8 mouse cellular contexts compared by ENCODE assay signal in genomic region chr6:38533428-38534405, GRCm38 (mm10). TPM values are rescaled to one million over a fixed set of nuclear protein-coding genes. Genes with fewer than 3 reads are reported as not detected.
DNase-seq lines count a peak whose midpoint lies in the region; ATAC-seq lines count a peak whose summit lies in the region.

Gene Fmc1 (plus strand): TSS chr6:38533502.

- H3K4me1 ChIP-seq in hindbrain, embryonic 15.5 days (replicated peaks), result peaks cover 18% of the 10 kb centered on the region

- H3K9me3 ChIP-seq in hindbrain, embryonic 15.5 days, result no peaks in the 10 kb centered on the region

- DNase-seq in T-cell, adult 2 months (ENCODE audit: low spot score), result peak; percentile 99
- DNase-seq in cerebellum, postnatal 36 days, result peak; percentile 98 to 99
- peak; percentile 98 to 99 for DNase-seq in frontal cortex, postnatal 36 days (ENCODE audit: low spot score in 2 of 2)
- DNase-seq in left cerebral cortex, adult 11 months (ENCODE audit: low spot score), result peak; percentile 99
- DNase-seq in lung, postnatal 4 days, result peak; percentile 98 to 99
- peak; percentile 97 for DNase-seq in retina, postnatal 7 days (ENCODE audit: low read depth, low spot score)
- DNase-seq in urinary bladder, adult 2 months (ENCODE audit: low spot score), result peak; percentile 90

- WGBS in hindbrain, embryonic 15.5 days, result 6% methylated on average over 41 of the region's 41 CpGs

- peak; percentile 94 for ATAC-seq in hindbrain, embryonic 15.5 days (ENCODE audit: low FRiP score, low read depth)

- no peaks in the 10 kb centered on the region for H3K36me3 ChIP-seq in hindbrain, embryonic 15.5 days

- peak within 1 kb of the TSS; percentile 94 for H3K27ac ChIP-seq in hindbrain, embryonic 15.5 days (replicated peaks)

- H3K4me2 ChIP-seq in hindbrain, embryonic 15.5 days, result peak within 1 kb of the TSS; percentile 77

- peak within 1 kb of the TSS; percentile 60 for H3K4me3 ChIP-seq in hindbrain, embryonic 15.5 days

- no peaks in the 10 kb centered on the region for H3K27me3 ChIP-seq in hindbrain, embryonic 15.5 days

- peak within 1 kb of the TSS; percentile 75 for H3K9ac ChIP-seq in hindbrain, embryonic 15.5 days

RNA-seq across cellular contexts. Expression of gene Fmc1, which starts in this region (rescaled TPM):
- polyA plus RNA-seq in hindbrain, embryonic 15.5 days (2015; fragmentation: Nextera tagmentation; extraction: Ambion mirVana), result 193 and 210 TPM in 2 replicates
- polyA plus RNA-seq in urinary bladder, adult 2 months (2012; rRNA removed), result 103 and 104 TPM in 2 replicates

Comparison
In these comparisons a context has a peak if more than half of its experiments do, and no peak if none do; other contexts are left out.
1. Peak in every context shown above with its lines: DNase-seq, ATAC-seq, H3K4me3 ChIP-seq and H3K27ac ChIP-seq.